28 mouse cellular contexts compared by ENCODE assay signal in genomic region chr3:135711040-135711570, GRCm38 (mm10).
"Had no signal": no experiment of that assay in that cellular context is flagged by ENCODE, and none has a peak within 500 bp of the region (broad histone marks: within the 10 kb centered on the region; RNA-seq: fewer than 3 reads in every experiment).

No protein-coding gene starts in this region.

- DNase-seq: cerebellum, adult 8-10 months; cerebellum, adult 9-10 months; cerebellum, adult 9-11 months; cerebellum, postnatal 10 days; cerebellum, postnatal 14 days; cerebellum, postnatal 25 days; cerebellum, postnatal 36 days; embryo, embryonic 11 days; forebrain, postnatal 0 days; gastrocnemius, adult 2 months; gastrocnemius, postnatal 10 days; gastrocnemius, postnatal 14 days; gastrocnemius, postnatal 25 days; gastrocnemius, postnatal 36 days; heart, adult 11 months; heart, adult 18-20 months; heart, adult 2 months had no signal

- ATAC-seq: forebrain, embryonic 13.5 days; forebrain, embryonic 14.5 days; forebrain, embryonic 15.5 days; forebrain, embryonic 16.5 days; forebrain, postnatal 0 days had no signal

- H3K4me3 ChIP-seq: embryonic facial prominence, embryonic 10.5 days; embryonic facial prominence, embryonic 12.5 days; embryonic facial prominence, embryonic 13.5 days; embryonic facial prominence, embryonic 15.5 days; erythroblast, embryonic 14.5 days; forebrain, embryonic 10.5 days; forebrain, embryonic 12.5 days; forebrain, embryonic 13.5 days; forebrain, embryonic 15.5 days; gastrocnemius, adult 2 months; heart, adult 2 months had no signal

- H3K27ac ChIP-seq: embryonic facial prominence, embryonic 10.5 days; embryonic facial prominence, embryonic 12.5 days; embryonic facial prominence, embryonic 13.5 days; embryonic facial prominence, embryonic 15.5 days; forebrain, embryonic 10.5 days; forebrain, embryonic 12.5 days; forebrain, embryonic 13.5 days; forebrain, embryonic 15.5 days; gastrocnemius, adult 2 months; heart, adult 2 months had no signal

- H3K9me3 ChIP-seq: embryonic facial prominence, embryonic 10.5 days; embryonic facial prominence, embryonic 12.5 days; embryonic facial prominence, embryonic 13.5 days; embryonic facial prominence, embryonic 15.5 days; forebrain, embryonic 10.5 days; forebrain, embryonic 12.5 days; forebrain, embryonic 13.5 days; forebrain, embryonic 15.5 days had no signal

- H3K9ac ChIP-seq: embryonic facial prominence, embryonic 12.5 days; embryonic facial prominence, embryonic 13.5 days; embryonic facial prominence, embryonic 15.5 days; forebrain, embryonic 12.5 days; forebrain, embryonic 13.5 days; forebrain, embryonic 15.5 days; forebrain, postnatal 0 days had no signal

- H3K4me1 ChIP-seq: embryonic facial prominence, embryonic 10.5 days; embryonic facial prominence, embryonic 12.5 days; embryonic facial prominence, embryonic 13.5 days; embryonic facial prominence, embryonic 15.5 days; forebrain, embryonic 10.5 days; forebrain, embryonic 12.5 days; forebrain, embryonic 13.5 days; forebrain, embryonic 15.5 days had no signal

- H3K27me3 ChIP-seq: embryonic facial prominence, embryonic 12.5 days; embryonic facial prominence, embryonic 13.5 days; embryonic facial prominence, embryonic 15.5 days; forebrain, embryonic 12.5 days; forebrain, embryonic 13.5 days; forebrain, embryonic 15.5 days had no signal

- H3K4me2 ChIP-seq: embryonic facial prominence, embryonic 12.5 days; embryonic facial prominence, embryonic 13.5 days; embryonic facial prominence, embryonic 15.5 days; forebrain, embryonic 12.5 days; forebrain, embryonic 13.5 days; forebrain, embryonic 15.5 days had no signal

- H3K36me3 ChIP-seq: embryonic facial prominence, embryonic 10.5 days; embryonic facial prominence, embryonic 12.5 days; embryonic facial prominence, embryonic 13.5 days; embryonic facial prominence, embryonic 15.5 days; forebrain, embryonic 10.5 days; forebrain, embryonic 12.5 days; forebrain, embryonic 15.5 days had no signal
